Mouse (Mus musculus): ENCODE results near the gene Rabep1. TPM values are rescaled to one million over a fixed set of nuclear protein-coding genes. Genes with fewer than 3 reads are reported as not detected.

Rabep1 gene
- total RNA-seq, 1 experiment from 2014 or later, result 69.4 TPM

Other genes with a start within 250 kb of the Rabep1 start
- not detected in 3 replicates for gene 4930544D05Rik, start 228.9 kb upstream of the Rabep1 start, total RNA-seq (2017)
- gene Chrne, start 225.6 kb upstream of the Rabep1 start, total RNA-seq (2017), result 2.1 to 17.4 TPM (median 5.5 TPM) in 3 replicates
- 0.57 to 3.3 TPM in 2 of 3 replicates, not detected in the other for gene Gp1ba, start 205.7 kb upstream of the Rabep1 start, total RNA-seq (2017)
- gene Rnf167, start 197.5 kb upstream of the Rabep1 start, total RNA-seq (2017), result 89.4 to 129 TPM (median 90.9 TPM) in 3 replicates
- 41.1 to 62.6 TPM (median 43.5 TPM) in 3 replicates for gene Slc25a11, start 197.3 kb upstream of the Rabep1 start, total RNA-seq (2017)
- gene Pfn1, start 190.1 kb upstream of the Rabep1 start, total RNA-seq (2017), result 527 to 871 TPM (median 568 TPM) in 3 replicates
- 236 to 452 TPM (median 414 TPM) in 3 replicates for gene Eno3, start 187.6 kb upstream of the Rabep1 start, total RNA-seq (2017)
- 49.1 to 78.2 TPM (median 76.7 TPM) in 3 replicates for gene Spag7, start 175.4 kb upstream of the Rabep1 start, total RNA-seq (2017)
- 8.9 to 20.6 TPM (median 15.7 TPM) in 3 replicates for gene Camta2, start 156.7 kb upstream of the Rabep1 start, total RNA-seq (2017)
- 0.53 TPM in 1 of 3 replicates, not detected in the others for gene Inca1, start 144.6 kb upstream of the Rabep1 start, total RNA-seq (2017)
- 27.3 to 30.6 TPM (median 30.3 TPM) in 3 replicates for gene Kif1c, start 144.2 kb upstream of the Rabep1 start, total RNA-seq (2017)
- 2.1 to 6.5 TPM (median 2.1 TPM) in 3 replicates for gene Zfp3, start 80.6 kb upstream of the Rabep1 start, total RNA-seq (2017)
- gene Scimp, start 32.2 kb upstream of the Rabep1 start, total RNA-seq (2017), result 13.5 to 64.4 TPM (median 25.6 TPM) in 3 replicates
- gene Nup88, start 125.2 kb downstream of the Rabep1 start, total RNA-seq (2017), result 106 to 142 TPM (median 106 TPM) in 3 replicates
- 29.9 to 45.3 TPM (median 38.3 TPM) in 3 replicates for gene Rpain, start 125.4 kb downstream of the Rabep1 start, total RNA-seq (2017)
- 7.7 to 23.8 TPM (median 11.4 TPM) in 3 replicates for gene C1qbp, start 138.2 kb downstream of the Rabep1 start, total RNA-seq (2017)
- 11.4 to 25.4 TPM (median 19.8 TPM) in 3 replicates for gene Dhx33, start 159.7 kb downstream of the Rabep1 start, total RNA-seq (2017)
- gene Mis12, start 174.8 kb downstream of the Rabep1 start, total RNA-seq (2017), result 11.7 to 25.6 TPM (median 16.2 TPM) in 3 replicates
- 33.0 to 43.9 TPM (median 42.5 TPM) in 3 replicates for gene Derl2, start 175.1 kb downstream of the Rabep1 start, total RNA-seq (2017)
- gene 6330403K07Rik, start 188.7 kb downstream of the Rabep1 start, total RNA-seq (2017), result 1.1 TPM in 1 of 3 replicates, not detected in the others

Data from monocyte, adult 5-6 weeks (primary cell).